Mouse (Mus musculus) heart, adult 2 months (tissue): ENCODE measurements around the gene Dsn1.

ENCODE experiments used
- CTCF ChIP-seq: fragments of 200-600 bp; IDR thresholded peaks from 2 replicates; pipeline ENCODE4 v1.8.1; 2022; ENCODE audit warnings: antibody characterized with exemption, mild to moderate bottlenecking, moderate library complexity
- EP300 ChIP-seq: fragments of 200-500 bp; IDR thresholded peaks from 2 replicates; pipeline ENCODE4 v1.6.1; 2011; ENCODE audit warnings: low read depth, low read length, control low read depth; ENCODE audit not compliant: insufficient read depth
- POLR2A ChIP-seq: fragments of 200-500 bp; IDR thresholded peaks from 2 replicates; pipeline ENCODE4 v1.6.1; 2011; ENCODE audit warnings: mild to moderate bottlenecking, low read depth, low read length, control low read depth; ENCODE audit not compliant: insufficient read depth

DNA sequence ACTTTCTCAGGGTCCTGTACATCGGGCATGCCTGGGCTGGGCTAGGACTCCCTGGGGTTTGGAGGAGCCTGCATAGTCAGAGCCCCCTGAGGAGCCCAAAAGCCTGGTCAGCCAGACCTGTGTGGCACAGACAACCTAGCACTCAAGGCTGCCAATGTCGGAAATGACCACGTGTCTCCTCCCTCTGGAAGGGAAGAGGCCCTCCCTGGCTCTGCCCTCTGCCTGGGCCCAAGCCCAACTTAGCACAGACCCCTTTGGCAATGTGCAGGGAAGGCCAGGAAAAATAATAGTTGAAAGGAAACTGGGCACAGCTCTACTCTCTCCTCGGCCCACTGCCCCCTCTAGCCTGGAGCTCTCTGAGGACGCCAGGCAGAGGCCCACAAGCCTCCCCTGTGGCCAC lies 47.9 kb upstream of the Dsn1 start:
- TF ChIP-seq EP300 (no peak), POLR2A (no peak), CTCF (no peak)
